Mouse (Mus musculus) stomach, embryonic 16.5 days (tissue): ENCODE results near the gene Zcchc2. TPM values are rescaled to one million over a fixed set of nuclear protein-coding genes. Genes with fewer than 3 reads are reported as not detected.

ENCODE experiments used
- ATAC-seq: fragments of 200-750 bp; cut with Nextera tagmentation; 2 replicates; pipeline ENCODE4 v1.8.0; 2017; ENCODE audit warnings: moderate number of reproducible peaks, moderate TSS enrichment; ENCODE audit not compliant: insufficient read depth, low FRiP score
- H3K27ac ChIP-seq: fragments of 300-500 bp; sonication (generic); 2 replicates; pipeline ENCODE4 v1.5.1; 2014; ENCODE audit warnings: low read length
- H3K27me3 ChIP-seq: fragments of 300-500 bp; sonication (generic); 2 replicates; pipeline ENCODE4 v1.6.1; 2014; ENCODE audit warnings: low read length, control low read depth, mixed read lengths; ENCODE audit not compliant: control insufficient read depth, insufficient read depth
- H3K36me3 ChIP-seq: fragments of 300-500 bp; sonication (generic); 2 replicates; pipeline ENCODE4 v1.6.1; 2014; ENCODE audit warnings: low read length; ENCODE audit not compliant: control insufficient read depth, insufficient read depth
- H3K4me1 ChIP-seq: fragments of 300-500 bp; sonication (generic); 2 replicates; pipeline ENCODE4 v1.6.1; 2014; ENCODE audit warnings: low read length, control low read depth, mixed read lengths; ENCODE audit not compliant: control insufficient read depth, insufficient read depth
- H3K4me2 ChIP-seq: fragments of 300-500 bp; sonication (generic); 2 replicates; pipeline ENCODE4 v1.6.1; 2014; ENCODE audit warnings: low read depth, low read length, mixed read lengths
- H3K4me3 ChIP-seq: fragments of 300-500 bp; sonication (generic); replicated peaks from 2 replicates; pipeline ENCODE4 v1.5.1; 2014; ENCODE audit warnings: mild to moderate bottlenecking, low read length
- H3K9ac ChIP-seq: fragments of 300-500 bp; sonication (generic); 2 replicates; pipeline ENCODE4 v1.6.1; 2014; ENCODE audit warnings: low read length
- H3K9me3 ChIP-seq: fragments of 300-500 bp; sonication (generic); replicated peaks from 2 replicates; pipeline ENCODE4 v1.6.1; 2016; ENCODE audit warnings: low read length, control low read depth; ENCODE audit not compliant: control insufficient read depth
- WGBS: fragments of 180-500 bp; shearing (Covaris S2); extraction: QIAGEN DNeasy Blood & Tissue Kit; methylation state at CpG from one replicate; pipeline ENCODE4 v1.1.7; 2014; 5-methylcytosine and 5-hydroxymethylcytosine counted together
- polyA plus RNA-seq: library from polyadenylated mRNA; unstranded; fragments of >200 nt; fragmentation: Nextera tagmentation; extraction: Ambion mirVana; gene quantifications from 2 replicates; pipeline ENCODE4 v1.2.1, GENCODE M21; 2015

Gene Zcchc2
- polyA plus RNA-seq, 1 experiment from 2014 or later, result 2.2 TPM

- no peak for ATAC-seq
- no peak overlapping the region for H3K27ac ChIP-seq
- H3K4me3 ChIP-seq, result no peak overlapping the region
- no peaks in the 10 kb centered on the region for H3K27me3 ChIP-seq
- 85% methylated on average over 4 of the region's 4 CpGs for WGBS
- no peak overlapping the region for H3K4me2 ChIP-seq
- no peaks in the 10 kb centered on the region for H3K36me3 ChIP-seq
- H3K9me3 ChIP-seq, result no peaks in the 10 kb centered on the region
- no peak overlapping the region for H3K9ac ChIP-seq
- no peaks in the 10 kb centered on the region; the same call in 1 of the 2 replicates for H3K4me1 ChIP-seq
Observed at GRCm38 (mm10) chr1:106061185-106061910, 71.1 kb downstream of the Zcchc2 start.

GRCm38 (mm10) chr1:106062891-106063590 lies 72.8 kb downstream of the Zcchc2 start:
- 82% methylated on average over 9 of the region's 9 CpGs for WGBS
- no peak overlapping the region for H3K4me3 ChIP-seq
- no peak overlapping the region for H3K4me2 ChIP-seq
- no peaks in the 10 kb centered on the region for H3K9me3 ChIP-seq
- H3K27ac ChIP-seq, result no peak overlapping the region
- no peaks in the 10 kb centered on the region for H3K36me3 ChIP-seq
- no peak overlapping the region for H3K9ac ChIP-seq
- no peak for ATAC-seq
- H3K27me3 ChIP-seq, result no peaks in the 10 kb centered on the region
- H3K4me1 ChIP-seq, result no peaks in the 10 kb centered on the region; the same call in 1 of the 2 replicates

GRCm38 (mm10) chr1:106063591-106064170 lies 73.5 kb downstream of the Zcchc2 start:
- Histone ChIP-seq H3K27ac (no peak overlapping the region), H3K4me3 (no peak overlapping the region), H3K27me3 (no peaks in the 10 kb centered on the region), H3K9ac (no peak overlapping the region), H3K4me1 (no peaks in the 10 kb centered on the region; the same call in 1 of the 2 replicates), H3K36me3 (no peaks in the 10 kb centered on the region), H3K4me2 (no peak overlapping the region), H3K9me3 (no peaks in the 10 kb centered on the region)
- WGBS, result 73% methylated on average over 4 of the region's 4 CpGs
- no peak for ATAC-seq

- H3K9me3 ChIP-seq, result no peaks in the 10 kb centered on the region
- H3K4me2 ChIP-seq, result no peak overlapping the region
- ATAC-seq, result no peak
- no peak overlapping the region for H3K4me3 ChIP-seq
- no peaks in the 10 kb centered on the region; the same call in 1 of the 2 replicates for H3K4me1 ChIP-seq
- H3K9ac ChIP-seq, result no peak overlapping the region
- H3K27ac ChIP-seq, result no peak overlapping the region
- 43% methylated on average over 3 of the region's 3 CpGs for WGBS
- no peaks in the 10 kb centered on the region for H3K36me3 ChIP-seq
- H3K27me3 ChIP-seq, result no peaks in the 10 kb centered on the region
Observed at GRCm38 (mm10) chr1:106064291-106064690, 74.1 kb downstream of the Zcchc2 start.

GRCm38 (mm10) chr1:106064711-106065110 lies 74.5 kb downstream of the Zcchc2 start:
- H3K27ac ChIP-seq, result no peak overlapping the region
- H3K4me1 ChIP-seq, result no peaks in the 10 kb centered on the region; the same call in 1 of the 2 replicates
- H3K27me3 ChIP-seq, result no peaks in the 10 kb centered on the region
- no peaks in the 10 kb centered on the region for H3K9me3 ChIP-seq
- H3K4me2 ChIP-seq, result no peak overlapping the region
- H3K36me3 ChIP-seq, result no peaks in the 10 kb centered on the region
- no peak overlapping the region for H3K9ac ChIP-seq
- H3K4me3 ChIP-seq, result no peak overlapping the region
- 83% methylated on average over 2 of the region's 2 CpGs for WGBS
- ATAC-seq, result no peak

- Histone ChIP-seq H3K9ac (no peak overlapping the region), H3K27me3 (no peaks in the 10 kb centered on the region), H3K4me1 (no peaks in the 10 kb centered on the region; the same call in 1 of the 2 replicates), H3K9me3 (no peaks in the 10 kb centered on the region), H3K36me3 (no peaks in the 10 kb centered on the region), H3K27ac (no peak overlapping the region), H3K4me3 (no peak overlapping the region), H3K4me2 (no peak overlapping the region)
- 22% methylated on average over 7 of the region's 7 CpGs for WGBS
- ATAC-seq, result peak; percentile 72; the same call in 1 of the 2 replicates
Observed at GRCm38 (mm10) chr1:106065679-106066078, 75.5 kb downstream of the Zcchc2 start.

GRCm38 (mm10) chr1:106067306-106067705 lies 77.1 kb downstream of the Zcchc2 start:
- no peak overlapping the region for H3K4me3 ChIP-seq
- no peak overlapping the region for H3K9ac ChIP-seq
- no peaks in the 10 kb centered on the region for H3K36me3 ChIP-seq
- H3K4me1 ChIP-seq, result no peaks in the 10 kb centered on the region; the same call in 1 of the 2 replicates
- 81% methylated on average over 6 of the region's 6 CpGs for WGBS
- no peak overlapping the region for H3K27ac ChIP-seq
- no peaks in the 10 kb centered on the region for H3K27me3 ChIP-seq
- no peaks in the 10 kb centered on the region for H3K9me3 ChIP-seq
- no peak for ATAC-seq
- no peak overlapping the region for H3K4me2 ChIP-seq

GRCm38 (mm10) chr1:106069867-106070543 lies 79.8 kb downstream of the Zcchc2 start:
- Histone ChIP-seq H3K4me3 (no peak overlapping the region), H3K27me3 (no peaks in the 10 kb centered on the region)
- WGBS, result 57% methylated on average over 7 of the region's 7 CpGs

More at GRCm38 (mm10) chr1:106069867-106070543, 79.8 kb downstream of the Zcchc2 start:
- Histone ChIP-seq H3K4me2 (no peak overlapping the region), H3K36me3 (no peaks in the 10 kb centered on the region), H3K4me1 (no peaks in the 10 kb centered on the region), H3K9ac (no peak overlapping the region), H3K9me3 (no peaks in the 10 kb centered on the region), H3K27ac (no peak overlapping the region)
- no peak for ATAC-seq
